Mouse (Mus musculus): ENCODE results near the gene Pak2. TPM values are rescaled to one million over a fixed set of nuclear protein-coding genes. Genes with fewer than 3 reads are reported as not detected.

Gene Pak2
- polyA plus RNA-seq, 1 experiment from 2014 or later = 30.6 TPM

DNA sequence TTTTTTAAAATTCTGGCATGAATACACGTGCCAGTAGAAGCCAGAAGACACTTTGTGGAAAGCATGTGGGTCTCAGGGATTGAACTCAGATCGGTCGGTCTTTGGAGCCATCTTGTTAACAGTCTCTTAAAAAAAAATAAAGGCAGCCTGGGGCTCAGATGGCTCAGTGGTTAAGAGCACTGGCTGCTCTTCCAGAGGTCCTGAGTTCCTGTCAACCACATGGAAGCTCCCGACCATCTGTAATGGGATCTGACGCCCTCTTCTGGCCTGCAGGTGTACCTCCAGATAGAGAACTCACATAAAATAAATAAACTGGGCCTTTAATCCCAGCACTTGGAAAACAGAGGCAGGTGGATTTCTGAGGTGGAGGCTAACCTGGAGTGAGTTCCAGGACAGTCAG is 98.2 kb downstream of the Pak2 start:
- no peak overlapping the region for H3K9ac ChIP-seq
- no peak overlapping the region for H3K4me3 ChIP-seq (replicated peaks; ENCODE audit: low read length)
- ATAC-seq (ENCODE audit: low FRiP score) (no peak), DNase-seq (ENCODE audit: low spot score) (no peak)
- H3K4me1 ChIP-seq (replicated peaks; ENCODE audit: control insufficient read depth, insufficient read depth, low read length) = no peaks in the 10 kb centered on the region
- H3K27me3 ChIP-seq (ENCODE audit: control insufficient read depth, insufficient read depth, low read length) = no peaks in the 10 kb centered on the region
- 76% methylated on average over 5 of the region's 5 CpGs for WGBS
- no peak overlapping the region for H3K27ac ChIP-seq
- no peaks in the 10 kb centered on the region for H3K9me3 ChIP-seq (ENCODE audit: control insufficient read depth, low read length)
- peaks cover 68% of the 10 kb centered on the region for H3K36me3 ChIP-seq (replicated peaks; ENCODE audit: control insufficient read depth, insufficient read depth)
- H3K4me2 ChIP-seq (replicated peaks) = no peak overlapping the region

DNA sequence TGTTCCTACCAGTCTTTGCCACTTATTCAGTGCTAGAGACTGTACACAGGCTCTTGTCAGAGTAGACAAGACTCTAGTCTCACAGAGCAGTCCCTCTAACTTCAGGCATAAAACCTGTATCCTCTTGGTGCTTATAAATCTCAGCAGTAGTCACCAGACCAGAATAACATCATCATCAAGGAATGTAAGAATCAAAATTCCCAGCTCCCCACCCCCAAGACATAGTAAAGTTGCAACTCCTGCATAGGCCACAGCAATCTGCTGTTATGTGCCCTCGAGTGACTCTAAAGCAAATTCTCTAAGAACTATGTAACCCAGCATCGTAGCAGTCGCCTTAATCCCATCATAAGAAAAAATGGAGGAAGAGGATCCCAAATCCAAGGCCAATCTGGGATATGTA is 99.6 kb downstream of the Pak2 start:
- Histone ChIP-seq H3K9me3 (ENCODE audit: control insufficient read depth, low read length) (no peaks in the 10 kb centered on the region), H3K27ac (no peak overlapping the region), H3K4me2 (replicated peaks) (no peak overlapping the region), H3K4me1 (replicated peaks; ENCODE audit: control insufficient read depth, insufficient read depth, low read length) (no peaks in the 10 kb centered on the region), H3K9ac (no peak overlapping the region), H3K4me3 (replicated peaks; ENCODE audit: low read length) (no peak overlapping the region), H3K27me3 (ENCODE audit: control insufficient read depth, insufficient read depth, low read length) (no peaks in the 10 kb centered on the region), H3K36me3 (replicated peaks; ENCODE audit: control insufficient read depth, insufficient read depth) (peaks cover 69% of the 10 kb centered on the region)
- DNase-seq (ENCODE audit: low spot score) (no peak), ATAC-seq (ENCODE audit: low FRiP score) (no peak)
- 95% methylated on average over 3 of the region's 3 CpGs for WGBS

- Histone ChIP-seq H3K36me3 (replicated peaks; ENCODE audit: control insufficient read depth, insufficient read depth) (peaks cover 79% of the 10 kb centered on the region), H3K4me3 (replicated peaks; ENCODE audit: low read length) (no peak overlapping the region), H3K9ac (no peak overlapping the region), H3K27me3 (ENCODE audit: control insufficient read depth, insufficient read depth, low read length) (no peaks in the 10 kb centered on the region), H3K27ac (no peak overlapping the region), H3K4me2 (replicated peaks) (no peak overlapping the region), H3K9me3 (ENCODE audit: control insufficient read depth, low read length) (no peaks in the 10 kb centered on the region), H3K4me1 (replicated peaks; ENCODE audit: control insufficient read depth, insufficient read depth, low read length) (no peaks in the 10 kb centered on the region)
- ATAC-seq (ENCODE audit: low FRiP score) (no peak), DNase-seq (ENCODE audit: low spot score) (no peak)
- 97% methylated on average over 4 of the region's 4 CpGs for WGBS
Measured at GRCm38 (mm10) chr16:31975258-31975657, 103.9 kb downstream of the Pak2 start.

Small RNA genes lying within 50 kb of the gene (microRNA-seq; reads per million reads assigned to microRNA genes)
- gene Gm26269 = not detected

Other genes starting within 250 kb of the Pak2 start
- gene Meltf, start 200.5 kb downstream of the Pak2 start, polyA plus RNA-seq (2014; fragmentation: Nextera tagmentation; extraction: Ambion mirVana) = 0.17 and 0.22 TPM in 2 replicates
- gene Pigz, start 145.5 kb downstream of the Pak2 start, polyA plus RNA-seq (2014; fragmentation: Nextera tagmentation; extraction: Ambion mirVana) = 3.8 and 5.6 TPM in 2 replicates
- gene 0610012G03Rik, start 130.8 kb downstream of the Pak2 start, polyA plus RNA-seq (2014; fragmentation: Nextera tagmentation; extraction: Ambion mirVana) = 126 and 129 TPM in 2 replicates
- gene Ncbp2, start 130.8 kb downstream of the Pak2 start, polyA plus RNA-seq (2014; fragmentation: Nextera tagmentation; extraction: Ambion mirVana) = 88.3 and 91.9 TPM in 2 replicates
- 8.4 and 10.1 TPM in 2 replicates for gene Senp5, start 76.1 kb downstream of the Pak2 start, polyA plus RNA-seq (2014; fragmentation: Nextera tagmentation; extraction: Ambion mirVana)
- gene Pigx, start 20.4 kb upstream of the Pak2 start, polyA plus RNA-seq (2014; fragmentation: Nextera tagmentation; extraction: Ambion mirVana) = 96.8 and 109 TPM in 2 replicates
- 50.3 and 53.0 TPM in 2 replicates for gene Cep19, start 20.5 kb upstream of the Pak2 start, polyA plus RNA-seq (2014; fragmentation: Nextera tagmentation; extraction: Ambion mirVana)
- gene Nrros, start 86.3 kb upstream of the Pak2 start, polyA plus RNA-seq (2014; fragmentation: Nextera tagmentation; extraction: Ambion mirVana) = 6.9 and 7.9 TPM in 2 replicates
- not detected in 2 replicates for gene Bex6, start 100.5 kb upstream of the Pak2 start, polyA plus RNA-seq (2014; fragmentation: Nextera tagmentation; extraction: Ambion mirVana)
- 19.0 and 20.3 TPM in 2 replicates for gene Fbxo45, start 167.8 kb upstream of the Pak2 start, polyA plus RNA-seq (2014; fragmentation: Nextera tagmentation; extraction: Ambion mirVana)
- 11.0 and 15.6 TPM in 2 replicates for gene Wdr53, start 167.9 kb upstream of the Pak2 start, polyA plus RNA-seq (2014; fragmentation: Nextera tagmentation; extraction: Ambion mirVana)
- gene Smco1, start 192.1 kb upstream of the Pak2 start, polyA plus RNA-seq (2014; fragmentation: Nextera tagmentation; extraction: Ambion mirVana) = 0.19 TPM in 1 of 2 replicates, not detected in the other
- gene Rnf168, start 198.1 kb upstream of the Pak2 start, polyA plus RNA-seq (2014; fragmentation: Nextera tagmentation; extraction: Ambion mirVana) = 23.2 and 28.0 TPM in 2 replicates

Measured in hindbrain, embryonic 14.5 days (tissue).